Mouse (Mus musculus) lung, postnatal 0 days (tissue): Measurements from ENCODE around the gene Gm20708.

ENCODE experiments used
- CTCF ChIP-seq: IDR thresholded peaks from 2 replicates; pipeline ENCODE4 v1.5.1; 2016; ENCODE audit warnings: antibody characterized with exemption, mild to moderate bottlenecking
- EP300 ChIP-seq: IDR thresholded peaks from 2 replicates; pipeline ENCODE4 v1.6.1; 2016; ENCODE audit warnings: antibody characterized with exemption, mild to moderate bottlenecking, control low read depth

GRCm38 (mm10) chr11:117863174-117863856 lies 53.8 kb downstream of the Gm20708 start:
- TF ChIP-seq CTCF (no peak), EP300 (no peak)
